ENCODE assay signal across 7 mouse cellular contexts in the genomic region with DNA sequence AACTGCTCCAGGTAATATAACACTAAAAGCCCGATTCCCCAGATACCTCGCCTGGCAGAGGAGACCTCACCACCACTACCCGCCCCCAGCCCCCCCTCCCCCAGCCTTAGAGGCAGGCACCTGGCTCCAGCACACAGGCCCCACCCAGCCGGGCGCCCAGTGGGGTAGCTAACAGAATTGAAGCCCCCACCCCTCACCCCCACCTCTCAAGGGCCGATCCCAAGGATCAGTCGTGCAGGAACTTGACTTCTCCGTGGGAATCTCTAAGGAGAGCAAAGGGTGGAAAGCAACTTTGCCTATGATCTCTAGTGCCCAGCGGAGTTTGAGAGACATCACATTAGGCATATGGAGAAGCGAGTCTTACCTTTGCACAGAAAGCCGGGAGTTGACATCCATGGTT. TPM values are rescaled to one million over a fixed set of nuclear protein-coding genes. Genes with fewer than 3 reads are reported as not detected.
DNase-seq lines count a peak whose midpoint lies in the region; ATAC-seq and TF ChIP-seq lines count a peak whose summit lies in the region.

No protein-coding gene starts in this region.

- H3K36me3 ChIP-seq in lung, embryonic 14.5 days (ENCODE audit: insufficient read depth): no peaks in the 10 kb centered on the region
- no peaks in the 10 kb centered on the region for H3K36me3 ChIP-seq in forebrain, embryonic 15.5 days
- no peaks in the 10 kb centered on the region for H3K36me3 ChIP-seq in limb, embryonic 11.5 days (ENCODE audit: control insufficient read depth, insufficient read depth, low read length)
- no peaks in the 10 kb centered on the region for H3K36me3 ChIP-seq in neural tube, embryonic 15.5 days

- DNase-seq in lung, embryonic 14.5 days: no peak
- DNase-seq in lung, adult 2 months: no peak
- DNase-seq in limb, embryonic 11.5 days (ENCODE audit: low spot score): no peak
- DNase-seq in urinary bladder, postnatal 25 days (ENCODE audit: low spot score): no peak
- no peak for DNase-seq in lung, adult 18-20 months

- WGBS in lung, embryonic 14.5 days: 2% methylated on average over 11 of the region's 11 CpGs
- WGBS in lung, adult 2 months: 5% methylated on average over 11 of the region's 11 CpGs
- 5% methylated on average over 11 of the region's 11 CpGs for WGBS in forebrain, embryonic 15.5 days
- WGBS in limb, embryonic 11.5 days: under 1% methylated on average over 11 of the region's 11 CpGs
- whole genome bisulfite sequencing in neural tube, embryonic 15.5 days: 4% methylated on average over 11 of the region's 11 CpGs

- peak overlapping the region; percentile 79 for H3K4me2 ChIP-seq in lung, embryonic 14.5 days
- peak overlapping the region; percentile 72 for H3K4me2 ChIP-seq in forebrain, embryonic 15.5 days (replicated peaks)
- H3K4me2 ChIP-seq in limb, embryonic 11.5 days (ENCODE audit: low read depth, severe bottlenecking): peak overlapping the region; percentile 73
- peak overlapping the region; percentile 87 for H3K4me2 ChIP-seq in neural tube, embryonic 15.5 days

- H3K9me3 ChIP-seq in lung, embryonic 14.5 days (ENCODE audit: low read depth, low read length): no peaks in the 10 kb centered on the region
- H3K9me3 ChIP-seq in forebrain, embryonic 15.5 days: no peaks in the 10 kb centered on the region
- H3K9me3 ChIP-seq in limb, embryonic 11.5 days (ENCODE audit: control insufficient read depth, low read length): no peaks in the 10 kb centered on the region
- H3K9me3 ChIP-seq in neural tube, embryonic 15.5 days (replicated peaks): no peaks in the 10 kb centered on the region

- H3K4me3 ChIP-seq in lung, embryonic 14.5 days (ENCODE audit: low read depth, low read length): peak overlapping the region; percentile 41
- H3K4me3 ChIP-seq in lung, adult 2 months (replicated peaks; ENCODE audit: extremely low read depth, low read depth, low read length): no peak overlapping the region
- peak overlapping the region; percentile 39 for H3K4me3 ChIP-seq in forebrain, embryonic 15.5 days
- H3K4me3 ChIP-seq in limb, embryonic 11.5 days (ENCODE audit: low read depth, low read length): peak overlapping the region; percentile 31
- peak overlapping the region; percentile 55 for H3K4me3 ChIP-seq in neural tube, embryonic 15.5 days (replicated peaks)

- TF ChIP-seq POLR2A in lung, adult 2 months (IDR thresholded peaks at IDR 0.05; ENCODE audit: borderline replicate concordance, extremely low read depth, low read depth, low read length): no peak

- no peaks in the 10 kb centered on the region for H3K27me3 ChIP-seq in lung, embryonic 14.5 days (ENCODE audit: insufficient read depth, low read length)
- no peaks in the 10 kb centered on the region for H3K27me3 ChIP-seq in forebrain, embryonic 15.5 days
- peaks cover 10% of the 10 kb centered on the region for H3K27me3 ChIP-seq in limb, embryonic 11.5 days (ENCODE audit: control insufficient read depth, insufficient read depth, low read length)
- H3K27me3 ChIP-seq in neural tube, embryonic 15.5 days (replicated peaks): no peaks in the 10 kb centered on the region

- TF ChIP-seq CTCF in lung, embryonic 14.5 days (IDR thresholded peaks at IDR 0.05; ENCODE audit: low read depth): no peak
- no peak for TF ChIP-seq CTCF in lung, adult 2 months (IDR thresholded peaks at IDR 0.05; ENCODE audit: insufficient read depth, low read length)

- H3K27ac ChIP-seq in lung, embryonic 14.5 days (ENCODE audit: low read depth): no peak overlapping the region
- H3K27ac ChIP-seq in forebrain, embryonic 15.5 days (replicated peaks): no peak overlapping the region
- no peak overlapping the region for H3K27ac ChIP-seq in limb, embryonic 11.5 days (replicated peaks; ENCODE audit: low read depth, low read length)
- peak overlapping the region; percentile 18; the same call in 1 of the 2 replicates for H3K27ac ChIP-seq in neural tube, embryonic 15.5 days (replicated peaks)

- H3K9ac ChIP-seq in lung, embryonic 14.5 days: peak overlapping the region; percentile 43
- peak overlapping the region; percentile 41 for H3K9ac ChIP-seq in forebrain, embryonic 15.5 days (replicated peaks)
- H3K9ac ChIP-seq in limb, embryonic 11.5 days (ENCODE audit: low read length): no peak overlapping the region
- peak overlapping the region; percentile 55 for H3K9ac ChIP-seq in neural tube, embryonic 15.5 days (replicated peaks)

- peak; percentile 65; the same call in 1 of the 2 replicates for ATAC-seq in lung, embryonic 14.5 days (ENCODE audit: insufficient read depth)
- ATAC-seq in forebrain, embryonic 15.5 days (replicated peaks): peak; percentile 50; the same call in 1 of the 2 replicates
- peak; percentile 39; the same call in 1 of the 2 replicates for ATAC-seq in limb, embryonic 11.5 days (ENCODE audit: insufficient number of reproducible peaks, low FRiP score, low TSS enrichment, low read depth)
- peak; percentile 51 for ATAC-seq in neural tube, embryonic 15.5 days (ENCODE audit: low FRiP score)

- H3K4me1 ChIP-seq in lung, embryonic 14.5 days (ENCODE audit: insufficient read depth): no peaks in the 10 kb centered on the region
- no peaks in the 10 kb centered on the region for H3K4me1 ChIP-seq in lung, adult 2 months (ENCODE audit: control insufficient read depth, insufficient read depth, low read length)
- peaks cover 4% of the 10 kb centered on the region for H3K4me1 ChIP-seq in forebrain, embryonic 15.5 days
- H3K4me1 ChIP-seq in limb, embryonic 11.5 days (ENCODE audit: control insufficient read depth, insufficient read depth, low read length): no peaks in the 10 kb centered on the region
- peaks cover 14% of the 10 kb centered on the region for H3K4me1 ChIP-seq in neural tube, embryonic 15.5 days

RNA-seq across cellular contexts. Expression of gene Sphkap, which starts 0.4 kb away (rescaled TPM):
- 0.59 and 1.1 TPM in 2 replicates for polyA plus RNA-seq in lung, embryonic 14.5 days (2014; fragmentation: Nextera tagmentation; extraction: Ambion mirVana)
- 0.77 and 1.2 TPM in 2 replicates for polyA plus RNA-seq in lung, adult 2 months (2012; rRNA removed)
- 13.4 and 15.0 TPM in 2 replicates for polyA plus RNA-seq in forebrain, embryonic 15.5 days (2015; fragmentation: Nextera tagmentation; extraction: Ambion mirVana)
- polyA plus RNA-seq in limb, embryonic 11.5 days (2014; fragmentation: Nextera tagmentation; extraction: Ambion mirVana): 0.09 and 0.23 TPM in 2 replicates
- polyA plus RNA-seq in neural tube, embryonic 15.5 days (2015; fragmentation: Nextera tagmentation; extraction: Ambion mirVana): 13.2 and 14.2 TPM in 2 replicates
